Mouse (Mus musculus) hindbrain, postnatal 0 days (tissue): ENCODE results near the gene Myo15b. TPM values are rescaled to one million over a fixed set of nuclear protein-coding genes. Genes with fewer than 3 reads are reported as not detected.

Experiments
- ATAC-seq: fragments of 200-750 bp; cut with Nextera tagmentation; 2 replicates; pipeline ENCODE4 v1.8.0; 2017; ENCODE audit warnings: mild to moderate bottlenecking, moderate TSS enrichment, moderate library complexity
- DNase-seq: peaks from one replicate; pipeline ENCODE4 v3.0.0-alpha.2; 2015; ENCODE audit warnings: low spot score
- H3K27ac ChIP-seq: fragments of 300-500 bp; sonication (generic); 2 replicates; pipeline ENCODE4 v1.5.1; 2014; ENCODE audit warnings: mild to moderate bottlenecking
- H3K27me3 ChIP-seq: fragments of 300-500 bp; sonication (generic); 2 replicates; pipeline ENCODE4 v1.6.1; 2014; ENCODE audit warnings: low read length, mixed read lengths; ENCODE audit not compliant: insufficient read depth
- H3K36me3 ChIP-seq: fragments of 300-500 bp; sonication (generic); 2 replicates; pipeline ENCODE4 v1.6.1; 2014; ENCODE audit warnings: low read length, mixed read lengths; ENCODE audit not compliant: insufficient read depth
- H3K4me1 ChIP-seq: fragments of 300-500 bp; sonication (generic); 2 replicates; pipeline ENCODE4 v1.6.1; 2014; ENCODE audit warnings: antibody characterized with exemption, low read length, mixed read lengths; ENCODE audit not compliant: insufficient read depth
- H3K4me2 ChIP-seq: fragments of 300-500 bp; sonication (generic); 2 replicates; pipeline ENCODE4 v1.6.1; 2014; ENCODE audit warnings: low read depth, mild to moderate bottlenecking, low read length, moderate library complexity, mixed read lengths
- H3K4me3 ChIP-seq: fragments of 300-500 bp; sonication (generic); 2 replicates; pipeline ENCODE4 v1.5.1; 2014; ENCODE audit warnings: low read length
- H3K9ac ChIP-seq: fragments of 300-500 bp; sonication (generic); replicated peaks from 2 replicates; pipeline ENCODE4 v1.6.1; 2014; ENCODE audit warnings: mild to moderate bottlenecking, low read length, moderate library complexity, mixed read lengths
- H3K9me3 ChIP-seq: fragments of 300-500 bp; sonication (generic); 2 replicates; pipeline ENCODE4 v1.6.1; 2016; ENCODE audit warnings: low read length, mixed read lengths
- CTCF ChIP-seq: IDR thresholded peaks from 2 replicates; pipeline ENCODE4 v1.5.1; 2016; ENCODE audit warnings: antibody characterized with exemption, control low read depth, low read depth
- WGBS: fragments of 180-500 bp; shearing (Covaris S2); extraction: QIAGEN DNeasy Blood & Tissue Kit; methylation state at CpG from one replicate; pipeline ENCODE4 v1.1.7; 2014; 5-methylcytosine and 5-hydroxymethylcytosine counted together
- polyA plus RNA-seq: library from polyadenylated mRNA; unstranded; fragments of >200 nt; fragmentation: Nextera tagmentation; extraction: Ambion mirVana; gene quantifications from 2 replicates; pipeline ENCODE4 v1.2.1, GENCODE M21; 2015
- total RNA-seq: library from RNA; depleted of rRNA; stranded (reverse); fragments of >200 nt; gene quantifications from 2 replicates; pipeline ENCODE4 v1.2.3, GENCODE M21; 2014

Myo15b gene
- total and polyA plus RNA-seq, 2 experiments from 2014 or later, result 0.20 to 0.63 TPM

GRCm38 (mm10) chr11:115830550-115831325 is 27.5 kb upstream of the Myo15b start:
- no peak overlapping the region for H3K27ac ChIP-seq
- no peak overlapping the region for H3K4me3 ChIP-seq
- no peaks in the 10 kb centered on the region for H3K4me1 ChIP-seq
- 29% methylated on average over 25 of the region's 25 CpGs for WGBS
- H3K4me2 ChIP-seq, result no peak overlapping the region
- no peaks in the 10 kb centered on the region for H3K9me3 ChIP-seq
- H3K9ac ChIP-seq, result no peak overlapping the region
- no peak for DNase-seq
- TF ChIP-seq CTCF, result no peak
- ATAC-seq, result no peak
- no peaks in the 10 kb centered on the region for H3K36me3 ChIP-seq
- H3K27me3 ChIP-seq, result peaks cover 11% of the 10 kb centered on the region; the same call in 1 of the 2 replicates

GRCm38 (mm10) chr11:115831518-115831917 is 26.7 kb upstream of the Myo15b start:
- WGBS, result 44% methylated on average over 3 of the region's 3 CpGs
- no peaks in the 10 kb centered on the region for H3K36me3 ChIP-seq
- ATAC-seq, result no peak
- TF ChIP-seq CTCF, result no peak
- H3K27me3 ChIP-seq, result 0 out of 2 replicates have a peak, but pooled peaks cover 7% of the 10 kb centered on the region
- no peaks in the 10 kb centered on the region for H3K9me3 ChIP-seq
- H3K9ac ChIP-seq, result no peak overlapping the region
- H3K4me1 ChIP-seq, result no peaks in the 10 kb centered on the region
- no peak overlapping the region for H3K4me3 ChIP-seq
- H3K4me2 ChIP-seq, result no peak overlapping the region
- no peak overlapping the region for H3K27ac ChIP-seq
- no peak for DNase-seq

GRCm38 (mm10) chr11:115832064-115832463 is 26.1 kb upstream of the Myo15b start:
- TF ChIP-seq CTCF, result no peak
- WGBS, result 72% methylated on average over 6 of the region's 6 CpGs
- H3K36me3 ChIP-seq, result no peaks in the 10 kb centered on the region
- H3K9me3 ChIP-seq, result no peaks in the 10 kb centered on the region
- DNase-seq (no peak), ATAC-seq (no peak)
- 0 out of 2 replicates have a peak, but pooled peaks cover 7% of the 10 kb centered on the region for H3K27me3 ChIP-seq
- no peaks in the 10 kb centered on the region for H3K4me1 ChIP-seq
- H3K4me3 ChIP-seq, result no peak overlapping the region
- no peak overlapping the region for H3K9ac ChIP-seq
- no peak overlapping the region for H3K27ac ChIP-seq
- no peak overlapping the region for H3K4me2 ChIP-seq

GRCm38 (mm10) chr11:115832523-115832922 is 25.7 kb upstream of the Myo15b start:
- Histone ChIP-seq H3K4me3 (no peak overlapping the region), H3K4me1 (no peaks in the 10 kb centered on the region), H3K27me3 (0 out of 2 replicates have a peak, but pooled peaks cover 7% of the 10 kb centered on the region), H3K9me3 (no peaks in the 10 kb centered on the region), H3K9ac (no peak overlapping the region), H3K36me3 (no peaks in the 10 kb centered on the region), H3K4me2 (no peak overlapping the region), H3K27ac (no peak overlapping the region)
- WGBS, result 18% methylated on average over 8 of the region's 8 CpGs
- no peak for TF ChIP-seq CTCF
- ATAC-seq (no peak), DNase-seq (no peak)

GRCm38 (mm10) chr11:115833021-115833513 is 25.1 kb upstream of the Myo15b start:
- no peak for DNase-seq
- H3K27ac ChIP-seq, result no peak overlapping the region
- no peak overlapping the region for H3K4me2 ChIP-seq
- H3K27me3 ChIP-seq, result 0 out of 2 replicates have a peak, but pooled peaks cover 7% of the 10 kb centered on the region
- WGBS, result 36% methylated on average over 8 of the region's 8 CpGs
- 0 out of 2 replicates have a peak, but pooled peaks have one; percentile 26 for TF ChIP-seq CTCF
- no peak for ATAC-seq
- no peaks in the 10 kb centered on the region for H3K36me3 ChIP-seq
- H3K9me3 ChIP-seq, result no peaks in the 10 kb centered on the region
- no peak overlapping the region for H3K4me3 ChIP-seq
- H3K4me1 ChIP-seq, result no peaks in the 10 kb centered on the region
- H3K9ac ChIP-seq, result no peak overlapping the region

- TF ChIP-seq CTCF, result no peak
- WGBS, result 65% methylated on average over 6 of the region's 6 CpGs
- Histone ChIP-seq H3K27me3 (0 out of 2 replicates have a peak, but pooled peaks cover 7% of the 10 kb centered on the region), H3K4me2 (no peak overlapping the region), H3K9me3 (no peaks in the 10 kb centered on the region), H3K4me3 (no peak overlapping the region), H3K4me1 (no peaks in the 10 kb centered on the region), H3K36me3 (no peaks in the 10 kb centered on the region), H3K27ac (no peak overlapping the region), H3K9ac (no peak overlapping the region)
- DNase-seq (no peak), ATAC-seq (no peak)
Observed at GRCm38 (mm10) chr11:115834033-115834432, 24.2 kb upstream of the Myo15b start.
